Mouse (Mus musculus) bone marrow, adult 2 months (tissue): ENCODE data around the gene Tk2.

Experiments used
- CTCF ChIP-seq: fragments of 200-500 bp; IDR thresholded peaks from 2 replicates; pipeline ENCODE4 v1.5.1; 2011; ENCODE audit warnings: low read length, control low read depth; ENCODE audit not compliant: control insufficient read depth, insufficient read depth
- POLR2A ChIP-seq: fragments of 200-500 bp; IDR thresholded peaks from 2 replicates; pipeline ENCODE4 v1.6.1; 2011; ENCODE audit warnings: low read depth, mild to moderate bottlenecking, control low read depth, low read length, borderline replicate concordance; ENCODE audit not compliant: control insufficient read depth

DNA sequence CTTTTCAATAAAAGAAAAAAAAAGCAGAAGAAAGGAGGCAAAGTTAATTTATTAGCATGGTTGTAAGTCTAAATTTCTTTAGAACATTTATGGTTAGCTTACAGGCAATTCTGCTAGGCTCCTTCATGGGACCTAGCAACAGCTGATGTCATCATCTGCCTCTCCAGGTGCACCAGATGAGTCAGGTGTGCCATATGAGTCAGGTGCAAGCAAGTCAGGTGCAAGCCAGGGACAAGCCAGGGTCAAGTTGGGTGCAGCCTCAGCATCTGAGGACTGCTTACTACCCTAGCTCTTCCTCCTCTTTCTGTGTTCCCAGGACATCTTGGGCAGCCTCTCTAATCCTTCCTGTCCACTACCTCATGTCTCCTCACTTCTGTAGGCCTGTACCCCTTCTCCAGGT, 20.0 kb upstream of the Tk2 start:
- TF ChIP-seq POLR2A (no peak), CTCF (no peak)
